Mouse (Mus musculus) adrenal gland (tissue): ENCODE measurements around the gene Rora.

ENCODE experiments used
- intact Hi-C: fragments of 180-260 bp; cut with DNase I; formaldehyde crosslinking; loops from one replicate; pipeline ENCODE4 v1.15.1; 2025

Gene Rora

DNA sequence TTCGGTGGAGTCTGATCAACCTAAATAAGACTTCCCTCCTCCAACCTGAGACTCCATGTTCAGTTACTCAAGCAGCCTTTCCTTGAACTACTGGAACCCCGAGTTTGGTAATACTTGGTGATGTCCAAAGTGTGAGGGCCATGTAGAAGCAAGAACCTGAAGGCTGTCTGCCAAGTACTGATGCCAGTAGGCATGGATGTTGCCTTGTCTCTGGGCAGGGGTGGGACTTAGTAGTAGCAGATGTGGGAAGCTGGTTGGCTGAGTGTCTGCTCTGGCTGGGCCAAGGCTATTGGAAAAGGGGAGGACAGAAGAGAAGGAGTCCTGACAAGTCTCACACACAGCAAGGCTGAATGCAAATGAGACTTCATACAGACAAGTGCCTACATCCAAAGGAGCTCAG, 154.1 kb downstream of the Rora start:
- intact Hi-C loops = no loop called here

DNA sequence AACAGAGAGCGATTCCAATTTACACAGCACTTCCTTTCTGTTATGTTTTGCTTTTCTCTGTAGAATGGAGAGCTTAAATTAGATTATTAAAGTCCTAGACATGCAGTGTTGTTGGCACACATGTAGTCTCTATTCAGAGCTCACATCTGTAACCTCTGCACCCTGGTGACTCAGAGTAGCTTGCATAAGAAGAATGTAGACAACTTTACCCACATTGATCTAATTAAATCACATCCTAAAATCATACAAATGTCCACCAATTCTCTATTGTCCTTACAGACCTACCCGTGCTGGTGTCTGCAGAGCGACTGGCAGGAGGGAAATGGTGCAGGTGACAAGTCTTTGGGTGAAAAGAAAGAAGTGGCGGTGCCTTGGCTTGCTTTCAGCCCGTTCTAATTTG, 155.9 kb downstream of the Rora start:
- intact Hi-C loops = no loop called here

DNA sequence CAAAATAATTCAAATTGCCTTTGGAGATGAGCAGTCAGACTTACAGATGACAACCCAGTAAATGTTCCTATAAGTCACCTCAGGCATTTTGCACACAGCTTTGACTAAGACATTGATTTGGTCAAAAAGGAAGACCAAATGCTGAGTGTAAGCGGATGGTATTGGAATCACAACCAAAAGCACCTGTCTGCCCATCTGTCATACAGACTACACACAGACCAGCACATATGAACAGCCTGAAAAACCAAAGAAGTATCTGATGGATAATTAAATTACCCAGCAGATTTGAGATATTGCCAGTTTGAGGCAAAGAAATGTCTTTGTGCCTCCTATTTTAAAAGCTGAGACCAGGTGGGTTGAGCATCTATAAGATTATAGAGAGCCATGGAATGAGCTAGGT, 161.1 kb downstream of the Rora start:
- intact Hi-C loops = loop anchor here (5.0 kb wide), 1 partner anchor 483 kb away; no protein-coding TSS in a partner anchor

DNA sequence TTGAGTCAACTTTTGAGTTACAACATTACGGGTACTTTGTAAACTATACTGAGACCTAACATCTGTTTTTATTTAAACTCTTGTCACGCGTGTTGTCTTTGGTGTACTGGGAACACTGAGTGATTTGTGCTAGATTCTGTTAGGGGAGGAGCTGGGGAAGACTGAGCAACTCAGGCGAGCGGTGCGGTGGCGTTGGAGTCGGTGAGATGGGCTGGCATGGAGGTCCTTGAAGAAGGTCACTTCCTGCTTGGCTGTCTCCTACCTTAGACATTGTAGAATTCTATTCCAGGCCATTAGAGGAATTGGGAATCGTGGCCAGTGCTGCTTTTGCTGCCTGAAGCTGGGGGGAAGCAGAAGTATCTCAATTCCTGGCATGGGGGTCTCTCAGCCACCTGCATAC, 162.3 kb downstream of the Rora start:
- intact Hi-C loops = loop anchor here (5.0 kb wide), 1 partner anchor 481 kb away; no protein-coding TSS in a partner anchor

DNA sequence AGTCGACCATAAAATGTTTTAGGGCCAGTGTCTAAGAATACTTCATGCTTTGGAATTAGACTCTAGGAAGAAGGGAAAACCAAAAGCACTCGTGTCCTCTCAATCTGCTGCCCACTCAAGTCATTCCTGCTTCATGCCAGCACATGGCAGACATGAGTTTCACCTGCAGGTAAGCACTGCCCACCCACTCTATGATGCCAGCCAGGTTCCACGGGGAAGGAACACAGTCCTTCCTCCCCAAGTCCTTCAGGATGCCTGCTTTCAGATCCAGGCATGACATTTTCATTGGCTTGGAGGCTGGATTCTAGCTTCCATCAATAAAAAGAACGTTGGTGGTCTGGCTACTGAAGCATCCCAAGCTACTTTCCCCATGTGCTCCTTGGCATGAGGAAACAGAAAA, 166.4 kb downstream of the Rora start:
- intact Hi-C loops = no loop called here

DNA sequence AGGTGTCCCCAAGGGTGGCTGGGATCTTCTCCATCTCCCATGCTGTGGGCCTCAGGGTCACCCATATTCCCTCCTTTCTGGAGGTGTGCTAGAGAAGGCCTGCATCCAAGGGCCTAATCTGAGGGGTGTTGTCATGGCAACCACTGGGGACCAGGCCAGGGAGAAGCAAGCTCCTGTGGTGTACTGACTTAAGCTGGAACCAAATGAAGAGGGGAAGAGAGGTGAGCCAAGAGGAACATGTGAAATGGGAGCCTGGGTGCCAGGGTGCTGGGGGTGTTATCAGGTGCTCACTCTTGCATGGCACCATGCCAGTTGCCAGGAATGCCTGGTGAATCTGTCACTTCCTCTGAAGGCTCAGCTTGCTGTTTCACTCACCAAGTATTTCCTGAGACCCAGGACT, 166.9 kb downstream of the Rora start:
- intact Hi-C loops = no loop called here

DNA sequence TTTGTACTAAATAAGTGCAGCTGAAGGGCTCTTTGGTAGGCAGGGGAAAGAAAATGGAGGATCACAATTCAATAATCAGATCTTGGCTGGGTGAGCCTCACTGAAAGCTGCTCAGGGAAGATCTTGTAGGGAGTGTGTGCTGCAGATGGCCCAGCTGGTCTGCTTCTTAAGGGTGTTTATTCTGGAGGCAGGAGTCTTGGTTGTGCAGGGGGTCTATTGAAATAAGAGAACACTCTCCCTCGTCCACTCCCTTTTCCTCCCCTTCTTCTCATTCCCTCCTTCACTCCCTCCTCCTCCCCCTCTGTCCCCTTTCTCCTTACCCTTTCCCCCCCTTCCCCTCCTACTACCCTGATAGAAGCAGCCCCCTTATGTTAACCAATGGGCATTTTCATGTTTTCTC, 167.8 kb downstream of the Rora start:
- intact Hi-C loops = no loop called here

DNA sequence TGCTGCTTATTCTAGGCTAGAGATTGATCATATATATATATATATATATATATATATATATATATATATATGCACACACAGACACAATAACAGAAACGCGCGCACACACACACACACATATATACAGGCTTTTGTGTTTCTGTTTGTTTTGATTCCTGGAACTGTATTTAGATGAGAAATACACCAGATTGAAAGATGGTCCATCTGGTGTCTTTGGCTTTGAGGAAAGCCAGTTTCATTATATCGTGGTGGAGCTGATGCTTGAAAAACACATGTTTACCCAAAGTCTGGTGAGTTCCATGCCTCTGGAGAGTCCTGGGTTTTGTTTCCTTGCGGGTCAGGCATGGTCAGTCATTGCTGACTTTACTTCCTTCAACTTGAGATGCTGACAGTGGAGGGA, 169.7 kb downstream of the Rora start:
- intact Hi-C loops = no loop called here

DNA sequence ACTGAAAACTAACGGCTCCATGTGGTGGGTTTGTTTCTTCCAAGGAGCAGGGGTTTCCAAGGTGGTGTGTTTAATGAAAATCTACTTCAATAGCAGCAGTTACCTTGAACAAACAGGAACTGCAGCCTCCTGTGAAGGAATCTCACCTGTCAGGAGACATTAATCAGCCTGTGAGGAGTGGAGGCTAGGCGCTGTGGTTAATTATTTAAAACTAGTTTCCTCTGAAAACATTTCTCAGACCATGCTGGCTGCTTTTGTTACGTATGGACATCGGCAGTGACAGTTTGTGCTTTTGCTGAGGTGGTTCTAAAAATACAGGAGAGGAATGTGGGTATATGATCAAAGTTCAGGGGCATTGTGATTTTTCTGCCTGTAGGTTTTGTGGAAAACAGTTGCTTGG, 171.5 kb downstream of the Rora start:
- intact Hi-C loops = no loop called here

DNA sequence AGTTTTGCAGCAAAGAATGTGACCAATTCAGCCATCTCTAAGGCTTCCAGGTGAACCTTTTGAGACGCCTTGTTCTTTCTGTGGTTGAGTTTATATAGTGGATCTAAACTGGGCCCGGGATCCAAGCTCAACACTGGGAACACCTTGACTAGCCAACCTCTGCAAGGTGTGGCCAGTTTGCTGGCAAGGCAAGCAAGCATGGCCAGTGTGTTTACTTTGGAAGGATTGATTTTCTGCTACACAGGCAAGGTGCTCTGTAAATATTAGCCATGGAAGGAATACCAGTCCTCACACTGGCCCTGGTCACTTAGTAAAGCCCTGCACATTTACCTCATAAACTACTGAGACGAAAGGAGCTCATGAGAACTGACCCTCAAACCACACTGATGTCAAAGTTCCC, 172.3 kb downstream of the Rora start:
- intact Hi-C loops = no loop called here

DNA sequence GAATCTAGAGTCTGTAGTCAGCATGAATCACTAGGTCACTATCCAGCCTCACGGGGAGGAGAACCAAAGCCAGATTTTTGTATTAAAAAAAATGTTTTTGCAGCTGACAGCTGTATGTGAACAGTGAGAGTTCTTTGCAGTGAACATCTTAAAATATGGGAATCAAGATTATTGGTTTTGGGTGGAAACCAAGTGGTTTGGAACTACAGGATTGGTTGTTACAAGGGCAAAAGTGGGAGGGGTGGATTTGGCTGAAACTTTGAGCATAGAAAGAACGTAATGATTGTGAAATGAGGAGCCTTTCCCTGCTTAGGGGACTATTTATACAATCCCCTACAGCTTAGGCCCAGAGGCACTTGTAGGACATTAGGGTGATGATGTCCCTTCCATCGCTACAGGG, 173.9 kb downstream of the Rora start:
- intact Hi-C loops = no loop called here

DNA sequence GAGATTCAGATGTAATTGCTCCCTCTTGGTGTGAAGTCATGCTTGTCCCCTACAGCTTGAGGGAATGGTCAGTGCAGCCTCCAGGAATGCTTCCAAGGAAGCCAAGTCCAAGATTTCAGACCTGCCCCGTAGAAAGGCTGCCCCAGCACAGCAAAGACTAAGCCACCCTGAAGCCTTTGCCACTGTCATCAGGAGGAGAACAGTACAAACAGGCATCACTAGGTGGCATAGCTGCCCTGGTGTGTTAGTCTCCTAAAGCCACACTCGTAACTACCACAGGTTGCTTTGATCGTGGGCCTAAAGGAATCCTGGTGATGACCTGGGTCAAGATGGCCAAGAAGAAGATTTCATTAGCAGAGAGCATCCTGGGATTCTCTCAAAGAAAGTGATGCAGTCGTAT, 176.3 kb downstream of the Rora start:
- intact Hi-C loops = no loop called here

DNA sequence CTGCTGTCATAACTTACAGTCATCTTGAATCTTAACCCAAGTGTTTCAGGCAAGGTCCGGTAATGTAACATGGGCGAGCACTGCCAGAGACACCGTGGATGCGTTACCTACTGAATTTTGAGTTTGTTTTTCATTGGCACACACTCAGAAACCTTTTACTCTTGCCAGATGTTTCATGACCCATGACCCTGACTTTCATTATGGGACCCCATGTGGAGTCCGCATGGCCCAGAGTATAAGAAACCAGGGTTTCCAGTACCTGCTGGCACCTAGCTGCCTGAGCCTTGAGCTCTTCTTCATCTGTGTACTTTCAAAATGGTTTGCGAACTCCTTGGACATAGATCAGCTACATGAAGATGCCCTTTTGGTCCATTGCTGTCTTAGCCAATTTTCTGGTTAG, 179.7 kb downstream of the Rora start:
- intact Hi-C loops = no loop called here

DNA sequence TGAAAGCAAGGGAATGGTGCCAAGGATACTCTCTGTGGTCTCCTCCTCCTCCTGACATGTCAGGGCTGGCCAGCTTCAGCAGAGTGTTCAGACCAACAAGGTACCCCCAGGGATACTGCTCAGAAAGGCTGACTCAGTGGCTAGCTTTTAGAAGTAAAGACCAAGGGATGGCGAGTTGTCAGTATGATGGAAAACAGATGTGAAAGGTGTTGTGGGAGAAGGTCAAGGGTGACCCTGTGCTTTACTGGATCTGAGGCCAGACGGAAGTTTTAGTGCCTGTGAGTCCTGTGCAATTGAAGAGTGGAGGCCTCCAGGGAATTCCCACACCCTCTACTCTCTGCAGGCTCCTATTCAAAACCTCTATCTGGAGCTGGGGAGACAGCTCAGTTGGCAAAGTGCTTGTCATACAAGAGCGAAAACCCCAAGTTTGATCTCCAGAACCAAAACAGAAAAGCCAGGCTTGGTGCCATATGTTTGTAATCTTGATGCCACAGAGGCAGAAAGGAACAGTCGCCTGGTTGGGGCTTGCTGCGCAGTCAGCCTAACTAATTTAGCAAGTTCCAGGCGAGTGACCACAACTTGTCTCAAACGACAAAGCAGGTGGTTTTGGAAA, 181.6 kb downstream of the Rora start:
- intact Hi-C loops = no loop called here

DNA sequence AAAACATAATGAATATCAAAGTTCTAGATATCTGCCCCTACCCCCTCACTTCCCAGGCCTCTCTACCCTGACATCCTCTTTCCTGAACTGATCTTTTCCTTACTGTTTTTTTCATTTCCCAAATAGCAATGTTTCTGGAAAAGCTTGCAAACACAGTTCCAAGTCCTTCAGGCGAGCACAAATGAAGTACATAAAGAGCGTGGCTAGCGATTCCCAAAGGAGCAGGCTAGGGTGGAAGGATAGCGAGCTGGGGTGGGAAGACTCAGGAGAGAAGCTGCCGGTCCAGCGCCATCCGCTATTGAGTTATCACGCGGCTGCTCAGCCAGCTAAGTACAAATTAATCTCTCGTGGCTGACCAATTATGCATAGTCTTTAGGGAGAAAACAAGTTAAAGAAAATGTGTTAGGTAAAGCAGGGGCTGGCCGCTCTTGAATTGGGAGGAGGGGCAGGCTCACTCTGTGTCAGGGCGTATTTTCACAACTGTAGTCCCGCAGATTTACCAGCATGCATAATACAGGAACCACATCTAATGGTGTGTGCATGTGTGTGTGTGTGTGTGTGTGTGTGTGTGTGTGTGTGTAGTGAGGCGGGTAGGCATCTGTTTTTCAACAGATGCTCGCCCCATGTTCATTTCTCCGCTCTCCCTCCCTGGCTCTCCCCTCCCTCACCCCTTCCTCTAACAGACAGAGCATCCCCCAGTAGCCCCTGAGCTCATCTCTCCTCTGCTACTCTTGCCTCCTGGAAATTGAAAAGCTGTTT, 188.7 kb downstream of the Rora start:
- intact Hi-C loops = no loop called here

DNA sequence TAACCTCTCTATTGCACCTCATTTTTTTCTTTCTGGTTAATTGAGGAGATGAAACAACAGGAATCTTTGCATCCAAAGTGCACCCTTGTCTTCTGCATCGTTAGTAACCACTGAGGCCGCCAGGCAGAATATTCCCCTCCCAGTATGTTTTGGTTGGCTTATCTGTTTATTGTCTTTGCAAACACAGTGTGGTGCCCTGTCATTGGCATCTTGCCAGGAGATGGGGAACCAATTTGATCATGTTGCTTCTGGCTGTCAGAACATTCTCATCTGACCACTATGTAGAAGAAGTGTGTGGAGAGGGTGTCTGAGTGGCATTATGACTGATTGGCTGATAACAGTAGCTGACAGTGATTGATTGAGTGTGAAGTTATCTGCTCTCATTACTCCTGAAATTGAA, 192.0 kb downstream of the Rora start:
- intact Hi-C loops = no loop called here

DNA sequence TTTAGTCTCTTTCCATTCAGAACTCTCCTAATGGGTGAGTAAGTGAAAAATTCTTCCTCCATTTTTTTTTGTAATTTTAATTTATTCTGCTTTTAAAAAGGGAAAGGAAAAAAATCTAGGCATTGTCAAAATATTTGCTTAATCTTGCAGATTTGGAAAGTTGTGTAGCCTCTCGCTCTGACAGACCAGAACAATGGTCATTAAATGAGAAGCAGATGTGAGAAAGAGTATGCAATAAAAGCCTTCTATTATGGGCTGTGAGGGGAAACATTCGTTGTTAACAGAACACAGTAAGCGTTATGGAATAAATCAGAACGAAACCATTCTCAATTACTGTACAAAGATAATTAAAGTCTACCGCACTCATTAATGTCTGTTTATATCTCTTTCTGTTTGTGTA, 196.7 kb downstream of the Rora start:
- intact Hi-C loops = no loop called here

DNA sequence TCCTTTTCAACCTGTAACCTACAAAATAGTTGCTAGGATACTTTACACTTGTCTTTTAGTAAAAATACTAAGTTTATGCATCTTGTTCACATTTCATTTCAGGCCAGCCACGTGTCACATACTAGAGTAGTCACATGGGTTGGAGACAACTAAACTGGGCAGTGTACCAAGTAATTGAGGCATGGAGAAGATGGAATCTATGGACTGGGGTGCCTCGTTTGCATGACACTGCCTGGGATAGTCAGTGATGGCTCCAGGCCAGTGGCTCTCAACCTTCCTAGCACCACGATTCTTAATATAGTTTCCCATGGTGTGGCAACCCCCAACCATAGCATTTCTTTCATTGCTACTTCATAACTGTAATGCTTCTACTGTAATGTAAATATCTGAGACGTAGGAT, 198.6 kb downstream of the Rora start:
- intact Hi-C loops = no loop called here

DNA sequence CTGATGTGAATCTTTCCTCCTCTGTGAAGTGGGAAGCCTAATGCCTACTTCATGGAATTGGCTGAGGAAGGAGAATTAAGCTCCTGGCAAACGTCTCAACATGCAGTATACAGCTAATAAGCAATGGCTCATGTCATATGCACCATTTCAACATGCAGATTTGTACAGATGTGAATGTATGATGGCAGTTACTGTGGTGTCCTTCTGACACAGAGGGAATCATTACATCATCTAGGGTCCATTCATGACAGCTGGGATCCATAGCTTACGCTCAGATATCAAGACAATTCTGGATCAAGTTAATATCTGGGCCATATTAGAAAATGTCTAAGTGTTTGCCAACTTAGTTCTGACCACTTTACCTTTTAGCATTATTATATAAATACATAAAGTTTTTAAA, 199.3 kb downstream of the Rora start:
- intact Hi-C loops = no loop called here

DNA sequence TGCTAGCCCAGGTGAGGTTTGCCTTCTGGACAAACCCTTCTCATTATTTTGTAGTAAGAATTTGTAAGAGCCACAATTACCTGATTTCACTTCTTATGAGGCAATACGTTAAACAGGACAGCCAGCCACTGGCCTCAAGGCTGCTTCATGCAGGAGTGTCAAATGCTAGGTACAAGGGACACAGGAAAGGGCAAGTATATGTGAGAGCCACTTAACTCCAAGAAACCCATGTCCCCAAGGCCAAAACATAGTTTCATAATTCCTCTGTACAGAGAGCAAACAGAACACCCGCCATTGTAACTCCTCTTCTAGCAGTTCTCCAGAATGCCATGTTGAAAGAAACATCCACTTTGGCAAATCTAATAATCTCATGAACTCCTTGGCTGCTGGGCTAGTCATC, 205.9 kb downstream of the Rora start:
- intact Hi-C loops = no loop called here

DNA sequence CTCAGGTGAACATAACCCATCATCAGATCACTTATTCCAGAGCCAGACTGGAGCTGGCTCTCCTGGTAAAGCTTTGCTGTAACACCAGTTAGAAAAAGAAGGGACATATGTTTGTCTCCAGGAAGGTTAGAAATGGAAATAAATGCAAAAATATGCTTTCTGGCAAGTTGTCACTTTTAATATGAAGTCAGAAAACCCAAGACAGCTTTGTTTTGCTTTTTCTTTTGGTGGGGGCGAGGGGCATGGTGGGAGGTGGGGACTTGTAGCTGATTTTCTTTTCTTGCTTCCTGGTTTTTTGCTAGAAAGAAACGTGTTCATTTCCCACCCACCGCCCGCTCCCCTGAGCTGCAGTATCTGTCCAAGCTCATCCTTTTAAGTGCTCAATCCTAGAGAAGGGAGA, 212.7 kb downstream of the Rora start:
- intact Hi-C loops = no loop called here

DNA sequence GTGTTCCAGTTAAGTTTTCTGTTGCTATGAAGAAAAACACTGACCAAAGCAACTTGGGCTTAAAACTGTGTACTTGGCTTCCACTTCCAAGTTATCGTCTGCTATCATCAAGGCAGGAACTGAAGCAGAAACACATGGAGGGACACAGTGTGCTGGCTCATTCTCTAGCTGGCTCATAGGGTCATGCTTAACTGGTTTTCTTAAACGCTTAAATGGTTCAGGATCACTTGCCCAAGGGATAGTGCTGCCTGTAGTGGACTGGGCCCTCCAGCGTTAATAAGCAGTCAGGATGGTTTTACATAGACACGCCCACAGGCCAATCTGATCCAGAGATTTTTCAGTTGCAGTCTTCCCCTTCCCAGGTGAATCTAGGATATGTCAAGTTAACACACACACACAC, 220.3 kb downstream of the Rora start:
- intact Hi-C loops = no loop called here

DNA sequence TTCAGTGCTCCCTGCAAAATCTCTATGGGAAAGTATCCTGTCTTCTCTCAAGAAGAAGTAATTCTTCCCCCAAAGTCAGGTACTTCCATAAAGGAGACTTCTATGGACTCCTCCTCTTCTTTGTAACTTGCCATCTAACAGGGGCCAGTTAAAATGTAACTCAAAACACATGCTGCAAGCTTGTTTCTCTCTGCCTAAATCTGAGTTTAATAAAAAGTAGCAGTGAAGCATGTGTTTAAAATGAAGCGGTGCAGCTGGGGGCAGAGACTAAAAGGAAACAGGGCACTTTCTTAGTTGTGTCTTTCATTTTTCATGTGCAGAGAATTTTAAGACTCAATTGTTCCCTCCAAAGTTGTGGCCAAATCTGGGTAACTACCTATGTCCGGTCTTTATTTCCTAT, 221.0 kb downstream of the Rora start:
- intact Hi-C loops = no loop called here
